Mouse (Mus musculus): ENCODE results near the gene Hist1h3d. TPM values are rescaled to one million over a fixed set of nuclear protein-coding genes. Genes with fewer than 3 reads are reported as not detected.
A peak's percentile ranks its signal among the peaks of the same experiment; 100 is the strongest.
"Not testable (repeated sequence)": the region's sequence is repeated elsewhere in the genome, so short reads cannot be mapped to it uniquely, and the experiment has no call there.

Hist1h3d gene
- polyA plus RNA-seq, 1 experiment from 2014 or later: 4.8 TPM

GRCm38 (mm10) chr13:23576351-23576881 is 853 bp downstream of the Hist1h3d start:
- H3K36me3 ChIP-seq: no peaks in the 10 kb centered on the region
- no peaks in the 10 kb centered on the region for H3K27me3 ChIP-seq (ENCODE audit: insufficient read depth, poor library complexity, severe bottlenecking)
- DNase-seq (ENCODE audit: low spot score): peak; percentile 44
- H3K4me3 ChIP-seq: peak overlapping the region; percentile 62
- no peaks in the 10 kb centered on the region for H3K9me3 ChIP-seq
- peaks cover 38% of the 10 kb centered on the region for H3K4me1 ChIP-seq (replicated peaks)
- peak overlapping the region; percentile 93 for H3K27ac ChIP-seq
- 3% methylated on average over 7 of the region's 7 CpGs for WGBS

- DNase-seq (ENCODE audit: low spot score): no peak
- Histone ChIP-seq H3K27me3 (ENCODE audit: insufficient read depth, poor library complexity, severe bottlenecking) (no peaks in the 10 kb centered on the region), H3K4me3 (peak overlapping the region; percentile 62), H3K9me3 (no peaks in the 10 kb centered on the region), H3K4me1 (replicated peaks) (peaks cover 42% of the 10 kb centered on the region), H3K27ac (peak overlapping the region; percentile 93), H3K36me3 (no peaks in the 10 kb centered on the region)
- WGBS: 51% methylated on average over 6 of the region's 6 CpGs
These were observed 1.5 kb downstream of the Hist1h3d start for GRCm38 (mm10) chr13:23576906-23577639.

- Histone ChIP-seq H3K9me3 (no peaks in the 10 kb centered on the region), H3K4me1 (replicated peaks) (peaks cover 43% of the 10 kb centered on the region), H3K27ac (peak overlapping the region; percentile 93), H3K36me3 (no peaks in the 10 kb centered on the region), H3K27me3 (ENCODE audit: insufficient read depth, poor library complexity, severe bottlenecking) (no peaks in the 10 kb centered on the region), H3K4me3 (no peak overlapping the region)
- DNase-seq (ENCODE audit: low spot score): no peak
- 88% methylated on average over 1 of the region's 1 CpGs for WGBS
These were observed 2.3 kb downstream of the Hist1h3d start for GRCm38 (mm10) chr13:23577835-23578234.

- H3K36me3 ChIP-seq: no peaks in the 10 kb centered on the region
- peak within 1 kb of the TSS; percentile 60 for H3K4me3 ChIP-seq
- peak within 1 kb of the TSS; percentile 95 for H3K27ac ChIP-seq
- no peaks in the 10 kb centered on the region for H3K9me3 ChIP-seq
- WGBS: under 1% methylated on average over 43 of the region's 43 CpGs
- H3K4me1 ChIP-seq (replicated peaks): peaks cover 51% of the 10 kb centered on the region
- peak; percentile 96 for DNase-seq (ENCODE audit: low spot score)
- H3K27me3 ChIP-seq (ENCODE audit: insufficient read depth, poor library complexity, severe bottlenecking): no peaks in the 10 kb centered on the region
These were observed 6.0 kb downstream of the Hist1h3d start, which contains the start of gene Hist1h4d for GRCm38 (mm10) chr13:23581408-23582218. Gene Hist1h4d (plus strand): TSS chr13:23581598.

- Histone ChIP-seq H3K4me3 (peak overlapping the region; percentile 60), H3K4me1 (replicated peaks) (peaks cover 48% of the 10 kb centered on the region), H3K9me3 (no peaks in the 10 kb centered on the region), H3K36me3 (no peaks in the 10 kb centered on the region), H3K27ac (peak overlapping the region; percentile 95), H3K27me3 (ENCODE audit: insufficient read depth, poor library complexity, severe bottlenecking) (no peaks in the 10 kb centered on the region)
- peak; percentile 45 for DNase-seq (ENCODE audit: low spot score)
- WGBS: 3% methylated on average over 6 of the region's 6 CpGs
These were observed 6.9 kb downstream of the Hist1h3d start for GRCm38 (mm10) chr13:23582219-23583056.

- Histone ChIP-seq H3K27me3 (ENCODE audit: insufficient read depth, poor library complexity, severe bottlenecking) (no peaks in the 10 kb centered on the region), H3K4me3 (peak overlapping the region; percentile 60), H3K9me3 (no peaks in the 10 kb centered on the region), H3K27ac (peak overlapping the region; percentile 95), H3K36me3 (no peaks in the 10 kb centered on the region), H3K4me1 (replicated peaks) (peaks cover 48% of the 10 kb centered on the region)
- DNase-seq (ENCODE audit: low spot score): no peak
These were observed 8.0 kb downstream of the Hist1h3d start for GRCm38 (mm10) chr13:23583387-23584068.

- no peak for DNase-seq (ENCODE audit: low spot score)
- Histone ChIP-seq H3K27ac (peak overlapping the region; percentile 95), H3K4me3 (peak overlapping the region; percentile 57), H3K36me3 (no peaks in the 10 kb centered on the region), H3K9me3 (no peaks in the 10 kb centered on the region), H3K4me1 (replicated peaks) (peaks cover 48% of the 10 kb centered on the region), H3K27me3 (ENCODE audit: insufficient read depth, poor library complexity, severe bottlenecking) (no peaks in the 10 kb centered on the region)
These were observed 8.8 kb downstream of the Hist1h3d start for GRCm38 (mm10) chr13:23584331-23584730.

GRCm38 (mm10) chr13:23585029-23585441 is 9.5 kb downstream of the Hist1h3d start:
- Histone ChIP-seq H3K9me3 (no peaks in the 10 kb centered on the region), H3K36me3 (no peaks in the 10 kb centered on the region), H3K27me3 (ENCODE audit: insufficient read depth, poor library complexity, severe bottlenecking) (no peaks in the 10 kb centered on the region), H3K27ac (peak overlapping the region; percentile 95), H3K4me3 (peak overlapping the region; percentile 57), H3K4me1 (replicated peaks) (peaks cover 48% of the 10 kb centered on the region)
- peak; percentile 79 for DNase-seq (ENCODE audit: low spot score)
- WGBS: under 1% methylated on average over 21 of the region's 21 CpGs

GRCm38 (mm10) chr13:23585442-23586098 is 10.0 kb downstream of the Hist1h3d start:
- DNase-seq (ENCODE audit: low spot score): peak; percentile 77
- Histone ChIP-seq H3K27ac (peak overlapping the region; percentile 95), H3K4me3 (peak overlapping the region; percentile 57), H3K4me1 (replicated peaks) (peaks cover 48% of the 10 kb centered on the region)
- not testable (repeated sequence) for H3K9me3 ChIP-seq; H3K27me3 ChIP-seq (ENCODE audit: insufficient read depth, poor library complexity, severe bottlenecking); H3K36me3 ChIP-seq
- WGBS: under 1% methylated on average over 29 of the region's 36 CpGs

GRCm38 (mm10) chr13:23586099-23586939 is 10.8 kb downstream of the Hist1h3d start:
- H3K9me3 ChIP-seq: no peaks in the 10 kb centered on the region
- no peaks in the 10 kb centered on the region for H3K36me3 ChIP-seq
- 2% methylated on average over 22 of the region's 22 CpGs for WGBS
- H3K4me1 ChIP-seq (replicated peaks): peaks cover 42% of the 10 kb centered on the region
- H3K27me3 ChIP-seq (ENCODE audit: insufficient read depth, poor library complexity, severe bottlenecking): no peaks in the 10 kb centered on the region
- DNase-seq (ENCODE audit: low spot score): peak; percentile 45
- peak overlapping the region; percentile 57 for H3K4me3 ChIP-seq
- peak overlapping the region; percentile 95 for H3K27ac ChIP-seq

GRCm38 (mm10) chr13:23586940-23587225 is 11.3 kb downstream of the Hist1h3d start:
- H3K27me3 ChIP-seq (ENCODE audit: insufficient read depth, poor library complexity, severe bottlenecking): no peaks in the 10 kb centered on the region
- H3K4me3 ChIP-seq: peak overlapping the region; percentile 57
- no peak for DNase-seq (ENCODE audit: low spot score)
- 4% methylated on average over 1 of the region's 1 CpGs for WGBS
- no peaks in the 10 kb centered on the region for H3K9me3 ChIP-seq
- H3K27ac ChIP-seq: peak overlapping the region; percentile 95
- no peaks in the 10 kb centered on the region for H3K36me3 ChIP-seq
- peaks cover 40% of the 10 kb centered on the region for H3K4me1 ChIP-seq (replicated peaks)
